Mouse (Mus musculus) lung, embryonic 16.5 days (tissue): ENCODE results near the gene Arhgef7. TPM values are rescaled to one million over a fixed set of nuclear protein-coding genes. Genes with fewer than 3 reads are reported as not detected.
"Not testable (repeated sequence)": the region's sequence is repeated elsewhere in the genome, so short reads cannot be mapped to it uniquely, and the experiment has no call there.

Source experiments
- ATAC-seq: fragments of 200-750 bp; cut with Nextera tagmentation; 2 replicates; pipeline ENCODE4 v1.8.0; 2017; ENCODE audit warnings: low read depth, mild to moderate bottlenecking, moderate library complexity
- H3K27ac ChIP-seq: fragments of 300-500 bp; sonication (generic); 2 replicates; pipeline ENCODE4 v1.5.1; 2014; ENCODE audit warnings: mild to moderate bottlenecking, control low read depth, low read length
- H3K27me3 ChIP-seq: fragments of 300-500 bp; sonication (generic); 2 replicates; pipeline ENCODE4 v1.6.1; 2014; ENCODE audit warnings: low read depth, low read length, mixed read lengths; ENCODE audit not compliant: control insufficient read depth, insufficient read depth
- H3K36me3 ChIP-seq: fragments of 300-500 bp; sonication (generic); 2 replicates; pipeline ENCODE4 v1.6.1; 2014; ENCODE audit warnings: low read length; ENCODE audit not compliant: control insufficient read depth, insufficient read depth
- H3K4me1 ChIP-seq: fragments of 300-500 bp; sonication (generic); replicated peaks from 2 replicates; pipeline ENCODE4 v1.6.1; 2014; ENCODE audit warnings: low read length, mixed read lengths; ENCODE audit not compliant: control insufficient read depth, insufficient read depth
- H3K4me2 ChIP-seq: fragments of 300-500 bp; sonication (generic); 2 replicates; pipeline ENCODE4 v1.6.1; 2014; ENCODE audit warnings: low read depth, low read length, control low read depth
- H3K4me3 ChIP-seq: fragments of 300-500 bp; sonication (generic); 2 replicates; pipeline ENCODE4 v1.5.1; 2014; ENCODE audit warnings: mild to moderate bottlenecking, low read length, control low read depth
- H3K9ac ChIP-seq: fragments of 300-500 bp; sonication (generic); 2 replicates; pipeline ENCODE4 v1.6.1; 2014; ENCODE audit warnings: low read length, control low read depth
- H3K9me3 ChIP-seq: fragments of 300-500 bp; sonication (generic); 2 replicates; pipeline ENCODE4 v1.6.1; 2016; ENCODE audit warnings: low read length; ENCODE audit not compliant: control insufficient read depth
- WGBS: fragments of 180-500 bp; shearing (Covaris S2); extraction: QIAGEN DNeasy Blood & Tissue Kit; methylation state at CpG from one replicate; pipeline ENCODE4 v1.1.7; 2014; 5-methylcytosine and 5-hydroxymethylcytosine counted together
- polyA plus RNA-seq: library from polyadenylated mRNA; unstranded; fragments of >200 nt; fragmentation: Nextera tagmentation; extraction: Ambion mirVana; gene quantifications from 2 replicates; pipeline ENCODE4 v1.2.1, GENCODE M21; 2015

Arhgef7 gene
- polyA plus RNA-seq, 1 experiment from 2014 or later: 40.1 TPM

GRCm38 (mm10) chr8:11843677-11844315 lies 116.3 kb downstream of the Arhgef7 start:
- Histone ChIP-seq H3K27me3 (no peaks in the 10 kb centered on the region), H3K27ac (no peak overlapping the region), H3K4me3 (no peak overlapping the region), H3K9ac (no peak overlapping the region), H3K4me1 (peaks cover 11% of the 10 kb centered on the region), H3K36me3 (no peaks in the 10 kb centered on the region), H3K4me2 (no peak overlapping the region), H3K9me3 (no peaks in the 10 kb centered on the region)
- 67% methylated on average over 13 of the region's 13 CpGs for WGBS
- ATAC-seq: 0 out of 2 replicates have a peak, but pooled peaks have one; percentile 21

- Histone ChIP-seq H3K4me1 (peaks cover 11% of the 10 kb centered on the region), H3K4me3 (no peak overlapping the region), H3K9ac (no peak overlapping the region), H3K27ac (no peak overlapping the region), H3K4me2 (no peak overlapping the region), H3K27me3 (no peaks in the 10 kb centered on the region), H3K9me3 (no peaks in the 10 kb centered on the region), H3K36me3 (no peaks in the 10 kb centered on the region)
- WGBS: 59% methylated on average over 7 of the region's 7 CpGs
- peak; percentile 35; the same call in 1 of the 2 replicates for ATAC-seq
Observed at GRCm38 (mm10) chr8:11844316-11844685, 116.8 kb downstream of the Arhgef7 start.

GRCm38 (mm10) chr8:11846807-11847206 lies 119.3 kb downstream of the Arhgef7 start:
- H3K4me1 ChIP-seq: no peaks in the 10 kb centered on the region; the same call in 1 of the 2 replicates
- no peak overlapping the region for H3K9ac ChIP-seq
- no peaks in the 10 kb centered on the region for H3K9me3 ChIP-seq
- no peaks in the 10 kb centered on the region for H3K27me3 ChIP-seq
- H3K4me3 ChIP-seq: no peak overlapping the region
- WGBS: 85% methylated on average over 6 of the region's 6 CpGs
- H3K36me3 ChIP-seq: no peaks in the 10 kb centered on the region
- no peak overlapping the region for H3K27ac ChIP-seq
- ATAC-seq: no peak
- H3K4me2 ChIP-seq: no peak overlapping the region

- Histone ChIP-seq H3K27ac (no peak overlapping the region), H3K4me2 (no peak overlapping the region), H3K9me3 (peaks cover 7% of the 10 kb centered on the region), H3K4me1 (no peaks in the 10 kb centered on the region), H3K36me3 (no peaks in the 10 kb centered on the region), H3K4me3 (no peak overlapping the region), H3K9ac (no peak overlapping the region), H3K27me3 (no peaks in the 10 kb centered on the region)
- no peak for ATAC-seq
Observed at GRCm38 (mm10) chr8:11867832-11868231, 140.3 kb downstream of the Arhgef7 start.

- H3K9me3 ChIP-seq, H3K4me3 ChIP-seq, H3K36me3 ChIP-seq, H3K27ac ChIP-seq, H3K4me2 ChIP-seq, H3K4me1 ChIP-seq, H3K27me3 ChIP-seq, H3K9ac ChIP-seq, ATAC-seq: not testable (repeated sequence)
- 90% methylated on average over 6 of the region's 6 CpGs for WGBS
Observed at GRCm38 (mm10) chr8:11874227-11874626, 146.7 kb downstream of the Arhgef7 start.

- no peaks in the 10 kb centered on the region for H3K27me3 ChIP-seq
- H3K27ac ChIP-seq: no peak overlapping the region
- no peaks in the 10 kb centered on the region for H3K36me3 ChIP-seq
- H3K9me3 ChIP-seq: peaks cover 4% of the 10 kb centered on the region; the same call in 1 of the 2 replicates
- H3K4me1 ChIP-seq: no peaks in the 10 kb centered on the region
- no peak for ATAC-seq
- no peak overlapping the region for H3K4me3 ChIP-seq
- H3K9ac ChIP-seq: no peak overlapping the region
- H3K4me2 ChIP-seq: no peak overlapping the region
- 87% methylated on average over 3 of the region's 3 CpGs for WGBS
Observed at GRCm38 (mm10) chr8:11884646-11885045, 157.1 kb downstream of the Arhgef7 start.

Other genes starting within 250 kb of the Arhgef7 start
- 13.2 and 14.4 TPM in 2 replicates for gene Rab20, start 249.0 kb upstream of the Arhgef7 start, polyA plus RNA-seq
- 164 and 169 TPM in 2 replicates for gene Naxd, start 230.2 kb upstream of the Arhgef7 start, polyA plus RNA-seq
- gene Cars2, start 176.9 kb upstream of the Arhgef7 start, polyA plus RNA-seq: 24.5 and 27.2 TPM in 2 replicates
- gene Ing1, start 172.2 kb upstream of the Arhgef7 start, polyA plus RNA-seq: 36.3 and 36.8 TPM in 2 replicates
- 76.2 and 79.3 TPM in 2 replicates for gene Ankrd10, start 92.0 kb upstream of the Arhgef7 start, polyA plus RNA-seq
- gene 1700016D06Rik, start 26.7 kb upstream of the Arhgef7 start, polyA plus RNA-seq: not detected in 2 replicates
- not detected in 2 replicates for gene Tex29, start 112.8 kb downstream of the Arhgef7 start, polyA plus RNA-seq